Mouse (Mus musculus) adrenal gland, postnatal 14 days (tissue): Measurements from ENCODE around the gene Calm5. TPM values are rescaled to one million over a fixed set of nuclear protein-coding genes. Genes with fewer than 3 reads are reported as not detected.
"Not testable (repeated sequence)": the region's sequence is repeated elsewhere in the genome, so short reads cannot be mapped to it uniquely, and the experiment has no call there.

Source experiments
- DNase-seq: peaks from one replicate; pipeline ENCODE4 v3.0.0; 2021; ENCODE audit warnings: mixed read lengths
- total RNA-seq: library from RNA; stranded (reverse); gene quantifications from 2 replicates; pipeline ENCODE4 v1.2.3, GENCODE M21; 2021

Calm5 gene
- total RNA-seq, 1 experiment from 2014 or later = not detected

GRCm38 (mm10) chr13:3866355-3867052, 12.5 kb downstream of the Calm5 start:
- DNase-seq = no peak

GRCm38 (mm10) chr13:3867158-3867557, 13.2 kb downstream of the Calm5 start:
- DNase-seq = no peak

- no peak for DNase-seq
Observed at GRCm38 (mm10) chr13:3869901-3870300, 15.9 kb downstream of the Calm5 start.

- DNase-seq = no peak
Observed at GRCm38 (mm10) chr13:3872832-3873231, 18.9 kb downstream of the Calm5 start.

GRCm38 (mm10) chr13:3876448-3876847, 22.5 kb downstream of the Calm5 start:
- DNase-seq = no peak

GRCm38 (mm10) chr13:3877185-3877584, 23.2 kb downstream of the Calm5 start:
- DNase-seq = no peak

- DNase-seq = no peak
Observed at GRCm38 (mm10) chr13:3877679-3878220, 23.8 kb downstream of the Calm5 start.

- no peak for DNase-seq
Observed at GRCm38 (mm10) chr13:3886663-3887062, 32.7 kb downstream of the Calm5 start.

- no peak for DNase-seq
Observed at GRCm38 (mm10) chr13:3889111-3889510, 35.1 kb downstream of the Calm5 start.

- no peak for DNase-seq
Observed at GRCm38 (mm10) chr13:3890061-3890460, 36.1 kb downstream of the Calm5 start.

GRCm38 (mm10) chr13:3891479-3892087, 37.6 kb downstream of the Calm5 start:
- no peak for DNase-seq

GRCm38 (mm10) chr13:3892601-3893000, 38.6 kb downstream of the Calm5 start:
- DNase-seq = no peak

- DNase-seq = peak; percentile 95
Observed at GRCm38 (mm10) chr13:3893126-3893734, 39.3 kb downstream of the Calm5 start.

- DNase-seq = no peak
Observed at GRCm38 (mm10) chr13:3894549-3894948, 40.6 kb downstream of the Calm5 start.

GRCm38 (mm10) chr13:3895397-3895980, 41.5 kb downstream of the Calm5 start:
- no peak for DNase-seq

GRCm38 (mm10) chr13:3896032-3896431, 42.1 kb downstream of the Calm5 start:
- DNase-seq = no peak

- peak; percentile 75 for DNase-seq
Observed at GRCm38 (mm10) chr13:3896913-3897312, 42.9 kb downstream of the Calm5 start.

GRCm38 (mm10) chr13:3898202-3898601, 44.2 kb downstream of the Calm5 start:
- DNase-seq = not testable (repeated sequence)

- DNase-seq = peak; percentile 37
Observed at GRCm38 (mm10) chr13:3899301-3899700, 45.3 kb downstream of the Calm5 start.
